Mouse (Mus musculus): ENCODE measurements around the gene Tmigd3.

GRCm38 (mm10) chr3:105935033-105935432 is 64.3 kb downstream of the Tmigd3 start:
- TF ChIP-seq CTCF (IDR thresholded peaks at IDR 0.05) (no peak), POLR2A (IDR thresholded peaks at IDR 0.05; ENCODE audit: insufficient read depth, low read depth, low read length) (no peak), EP300 (IDR thresholded peaks at IDR 0.05; ENCODE audit: insufficient read depth, low read depth, low read length) (no peak)

Measured in heart, adult 2 months (tissue).